Comparison of ENCODE assay signal across 9 mouse cellular contexts in genomic region chr8:13208627-13209355, GRCm38 (mm10). TPM values are rescaled to one million over a fixed set of nuclear protein-coding genes. Genes with fewer than 3 reads are reported as not detected.
A peak's percentile ranks its signal among the peaks of the same experiment; 100 is the strongest.
DNase-seq lines count a peak whose midpoint lies in the region; ATAC-seq and TF ChIP-seq lines count a peak whose summit lies in the region.
"Had no signal": no experiment of that assay in that cellular context is flagged by ENCODE, and none has a peak within 500 bp of the region (broad histone marks: within the 10 kb centered on the region; RNA-seq: fewer than 3 reads in every experiment).

No protein-coding gene starts in this region.

- TF ChIP-seq POLR2A in MEL (IDR thresholded peaks at IDR 0.05; ENCODE audit: control insufficient read depth in 1 of 2, insufficient read depth in 1 of 2, low read depth in 1 of 2, low read length in 2 of 2, poor library complexity in 1 of 2): peak in 1 of 2 experiments; percentile 37; a peak in 1 of 4 replicates

- H3K4me1 ChIP-seq in intestine, postnatal 0 days (replicated peaks; ENCODE audit: control insufficient read depth, insufficient read depth, low read length): peaks cover 4% of the 10 kb centered on the region; the same call in 1 of the 2 replicates
- H3K4me1 ChIP-seq in intestine, embryonic 15.5 days (replicated peaks): peaks cover 11% of the 10 kb centered on the region
- peaks cover 25 to 58% of the 10 kb centered on the region in 2 experiments for H3K4me1 ChIP-seq in MEL (ENCODE audit: control insufficient read depth in 1 of 2, insufficient read depth in 2 of 2, low read length in 2 of 2)
- H3K4me1 ChIP-seq in liver, embryonic 16.5 days (ENCODE audit: control insufficient read depth, low read depth, low read length): peaks cover 68% of the 10 kb centered on the region
- peaks cover 8% of the 10 kb centered on the region for H3K4me1 ChIP-seq in hindbrain, embryonic 13.5 days (replicated peaks)
- H3K4me1 ChIP-seq in midbrain, embryonic 13.5 days (replicated peaks): peaks cover 8% of the 10 kb centered on the region
- H3K4me1 ChIP-seq in limb, embryonic 10.5 days: peaks cover 9% of the 10 kb centered on the region

- H3K27ac ChIP-seq in intestine, postnatal 0 days (ENCODE audit: low read depth, low read length): no peak overlapping the region
- no peak overlapping the region for H3K27ac ChIP-seq in intestine, embryonic 15.5 days
- H3K27ac ChIP-seq in MEL (ENCODE audit: control insufficient read depth, low read depth, low read length): peak overlapping the region; percentile 48; the same call in 1 of the 2 replicates
- peak overlapping the region; percentile 79 for H3K27ac ChIP-seq in liver, embryonic 16.5 days (ENCODE audit: low read length)
- H3K27ac ChIP-seq in hindbrain, embryonic 13.5 days: no peak overlapping the region
- no peak overlapping the region for H3K27ac ChIP-seq in midbrain, embryonic 13.5 days
- no peak overlapping the region for H3K27ac ChIP-seq in limb, embryonic 10.5 days

- no peaks in the 10 kb centered on the region for H3K9me3 ChIP-seq in intestine, postnatal 0 days (ENCODE audit: control insufficient read depth)
- H3K9me3 ChIP-seq in intestine, embryonic 15.5 days: no peaks in the 10 kb centered on the region
- no peaks in the 10 kb centered on the region for H3K9me3 ChIP-seq in MEL (replicated peaks; ENCODE audit: insufficient read depth, low read length)
- H3K9me3 ChIP-seq in liver, embryonic 16.5 days (replicated peaks; ENCODE audit: control insufficient read depth, low read length): no peaks in the 10 kb centered on the region
- H3K9me3 ChIP-seq in hindbrain, embryonic 13.5 days: no peaks in the 10 kb centered on the region
- no peaks in the 10 kb centered on the region for H3K9me3 ChIP-seq in midbrain, embryonic 13.5 days
- no peaks in the 10 kb centered on the region for H3K9me3 ChIP-seq in limb, embryonic 10.5 days (replicated peaks)

- 44% methylated on average over 6 of the region's 6 CpGs for whole genome bisulfite sequencing in intestine, postnatal 0 days
- WGBS in intestine, embryonic 15.5 days: 39% methylated on average over 6 of the region's 6 CpGs
- 32% methylated on average over 6 of the region's 6 CpGs for WGBS in liver, embryonic 16.5 days (ENCODE audit: insufficient replicate concordance)
- 51% methylated on average over 6 of the region's 6 CpGs for WGBS in hindbrain, embryonic 13.5 days
- 59% methylated on average over 6 of the region's 6 CpGs for WGBS in midbrain, embryonic 13.5 days
- 48% methylated on average over 6 of the region's 6 CpGs for WGBS in limb, embryonic 10.5 days

- H3K36me3 ChIP-seq in intestine, postnatal 0 days (ENCODE audit: control insufficient read depth, insufficient read depth): no peaks in the 10 kb centered on the region
- H3K36me3 ChIP-seq in intestine, embryonic 15.5 days: no peaks in the 10 kb centered on the region
- peaks cover 0 to 38% of the 10 kb centered on the region in 2 experiments; a peak in 2 of 4 replicates for H3K36me3 ChIP-seq in MEL (ENCODE audit: control insufficient read depth in 1 of 2, insufficient read depth in 2 of 2, low read length in 2 of 2)
- no peaks in the 10 kb centered on the region for H3K36me3 ChIP-seq in liver, embryonic 16.5 days (ENCODE audit: control insufficient read depth, insufficient read depth)
- no peaks in the 10 kb centered on the region for H3K36me3 ChIP-seq in hindbrain, embryonic 13.5 days
- H3K36me3 ChIP-seq in midbrain, embryonic 13.5 days: no peaks in the 10 kb centered on the region
- H3K36me3 ChIP-seq in limb, embryonic 10.5 days: no peaks in the 10 kb centered on the region

- no peaks in the 10 kb centered on the region for H3K27me3 ChIP-seq in intestine, postnatal 0 days (replicated peaks; ENCODE audit: control insufficient read depth, insufficient read depth, low read length)
- no peaks in the 10 kb centered on the region for H3K27me3 ChIP-seq in intestine, embryonic 15.5 days (replicated peaks)
- no peaks in the 10 kb centered on the region for H3K27me3 ChIP-seq in MEL (ENCODE audit: control insufficient read depth in 1 of 2, insufficient read depth in 2 of 2, low read length in 2 of 2)
- no peaks in the 10 kb centered on the region for H3K27me3 ChIP-seq in liver, embryonic 16.5 days (ENCODE audit: control insufficient read depth, insufficient read depth, low read depth, low read length)
- no peaks in the 10 kb centered on the region; the same call in none of the 2 replicates for H3K27me3 ChIP-seq in hindbrain, embryonic 13.5 days
- H3K27me3 ChIP-seq in midbrain, embryonic 13.5 days: no peaks in the 10 kb centered on the region
- no peaks in the 10 kb centered on the region for H3K27me3 ChIP-seq in limb, embryonic 10.5 days (ENCODE audit: low read depth, poor library complexity, severe bottlenecking)

- ATAC-seq in intestine, postnatal 0 days: no peak
- ATAC-seq in intestine, embryonic 15.5 days: no peak
- ATAC-seq in liver, embryonic 16.5 days (ENCODE audit: low read depth): peak; percentile 66
- ATAC-seq in hindbrain, embryonic 13.5 days (ENCODE audit: low FRiP score): no peak
- ATAC-seq in midbrain, embryonic 13.5 days: no peak
- ATAC-seq: intestine, embryonic 16.5 days had no signal

- TF ChIP-seq EP300 in MEL (IDR thresholded peaks at IDR 0.05; ENCODE audit: low read depth in 1 of 2, low read length in 2 of 2): peak; percentile 36 to 37; a peak in 1 of 4 replicates

- no peaks in the 10 kb centered on the region for H3K79me2 ChIP-seq in MEL (ENCODE audit: control insufficient read depth, insufficient read depth, low read length, poor library complexity)

- no peak overlapping the region for H3K4me2 ChIP-seq in intestine, postnatal 0 days (replicated peaks; ENCODE audit: low read depth)
- no peak overlapping the region for H3K4me2 ChIP-seq in intestine, embryonic 15.5 days (replicated peaks)
- H3K4me2 ChIP-seq in liver, embryonic 16.5 days (ENCODE audit: low read depth, low read length): peak overlapping the region; percentile 21; the same call in 1 of the 2 replicates
- no peak overlapping the region for H3K4me2 ChIP-seq in hindbrain, embryonic 13.5 days
- no peak overlapping the region for H3K4me2 ChIP-seq in midbrain, embryonic 13.5 days (replicated peaks)

- no peak overlapping the region for H3K9ac ChIP-seq in intestine, postnatal 0 days (ENCODE audit: low read depth, low read length)
- no peak overlapping the region for H3K9ac ChIP-seq in intestine, embryonic 15.5 days
- no peak overlapping the region; the same call in 1 of the 2 replicates for H3K9ac ChIP-seq in MEL (ENCODE audit: control insufficient read depth, low read depth, low read length, poor library complexity, severe bottlenecking)
- peak overlapping the region; percentile 32; the same call in 1 of the 2 replicates for H3K9ac ChIP-seq in liver, embryonic 16.5 days (ENCODE audit: low read depth, low read length)
- no peak overlapping the region for H3K9ac ChIP-seq in hindbrain, embryonic 13.5 days
- no peak overlapping the region for H3K9ac ChIP-seq in midbrain, embryonic 13.5 days (replicated peaks)

- TF ChIP-seq RAD21 in MEL (IDR thresholded peaks at IDR 0.05; ENCODE audit: low read depth, low read length): peak; percentile 83

- DNase-seq in MEL (ENCODE audit: low read depth, low spot score): peak; percentile 87
- DNase-seq in gastrocnemius, postnatal 25 days: peak; percentile 82
- DNase-seq in limb, embryonic 10.5 days (ENCODE audit: low spot score): no peak

- peak; percentile 63 for TF ChIP-seq CTCF in intestine, postnatal 0 days (IDR thresholded peaks at IDR 0.05; ENCODE audit: low read depth)
- peak; percentile 54 to 81 (median 68) for TF ChIP-seq CTCF in MEL (IDR thresholded peaks at IDR 0.05 in 2 of 3, conservative IDR thresholded peaks at IDR 0.05 in 1 of 3; ENCODE audit: control insufficient read depth in 1 of 3, insufficient read depth in 1 of 3, low read depth in 2 of 3, low read length in 3 of 3, poor library complexity in 1 of 3, severe bottlenecking in 1 of 3)

- no peak overlapping the region for H3K4me3 ChIP-seq in intestine, postnatal 0 days (ENCODE audit: low read depth, low read length)
- H3K4me3 ChIP-seq in intestine, embryonic 15.5 days (replicated peaks): no peak overlapping the region
- no peak overlapping the region; a peak in 1 of 4 replicates for H3K4me3 ChIP-seq in MEL (ENCODE audit: control insufficient read depth in 1 of 2, insufficient read depth in 1 of 2, low read depth in 2 of 2, low read length in 2 of 2)
- no peak overlapping the region for H3K4me3 ChIP-seq in liver, embryonic 16.5 days (ENCODE audit: low read depth, low read length)
- H3K4me3 ChIP-seq in hindbrain, embryonic 13.5 days: no peak overlapping the region
- H3K4me3 ChIP-seq in midbrain, embryonic 13.5 days (replicated peaks): no peak overlapping the region
- H3K4me3 ChIP-seq in limb, embryonic 10.5 days: no peak overlapping the region

RNA-seq across cellular contexts. Expression of gene Grtp1, which starts 8.4 kb away (rescaled TPM):
- polyA plus RNA-seq in intestine, postnatal 0 days (2015; fragmentation: Nextera tagmentation; extraction: Ambion mirVana): 110 and 113 TPM in 2 replicates
- polyA plus RNA-seq in intestine, embryonic 15.5 days (2015; fragmentation: Nextera tagmentation; extraction: Ambion mirVana): 51.6 and 56.3 TPM in 2 replicates
- 8.2 and 11.9 TPM in 2 replicates for total RNA-seq in MEL (2012; rRNA removed)
- 10 to 100 TPM in 1 of 2 experiments, not detected in 1; 15.1 TPM for polyA plus RNA-seq in MEL (2012; ENCODE audit: insufficient read depth in 1 of 2, insufficient read length in 2 of 2, low read depth in 1 of 2, low replicate concordance in 2 of 2, missing spikeins in 1 of 2)
- 10 to 100 TPM; 16.3 to 17.3 TPM for total RNA-seq in gastrocnemius, postnatal 25 days (2021)
- 6.8 and 8.8 TPM in 2 replicates for polyA plus RNA-seq in liver, embryonic 16.5 days (2015; fragmentation: Nextera tagmentation; extraction: Ambion mirVana)
- 11.4 and 13.3 TPM in 2 replicates for polyA plus RNA-seq in hindbrain, embryonic 13.5 days (2015; fragmentation: Nextera tagmentation; extraction: Ambion mirVana)
- 15.0 and 17.9 TPM in 2 replicates for polyA plus RNA-seq in midbrain, embryonic 13.5 days (2015; fragmentation: Nextera tagmentation; extraction: Ambion mirVana)
- polyA plus RNA-seq in limb, embryonic 10.5 days (2016; fragmentation: Nextera tagmentation; extraction: Ambion mirVana): 16.0 and 18.8 TPM in 2 replicates

RNA-seq across cellular contexts. Expression of gene Adprhl1, which starts 45.2 kb away (rescaled TPM):
- 0.48 TPM in 1 of 2 replicates, not detected in the other for polyA plus RNA-seq in intestine, postnatal 0 days (2015; fragmentation: Nextera tagmentation; extraction: Ambion mirVana)
- 0.24 and 0.43 TPM in 2 replicates for polyA plus RNA-seq in intestine, embryonic 15.5 days (2015; fragmentation: Nextera tagmentation; extraction: Ambion mirVana)
- not detected in 2 replicates for total RNA-seq in MEL (2012; rRNA removed)
- not detected for polyA plus RNA-seq in MEL (2012; ENCODE audit: insufficient read depth in 1 of 2, insufficient read length in 2 of 2, low read depth in 1 of 2, low replicate concordance in 2 of 2, missing spikeins in 1 of 2)
- 10 to 100 TPM; 42.3 to 61.6 TPM for total RNA-seq in gastrocnemius, postnatal 25 days (2021)
- polyA plus RNA-seq in liver, embryonic 16.5 days (2015; fragmentation: Nextera tagmentation; extraction: Ambion mirVana): 0.34 and 0.77 TPM in 2 replicates
- polyA plus RNA-seq in hindbrain, embryonic 13.5 days (2015; fragmentation: Nextera tagmentation; extraction: Ambion mirVana): 0.81 and 1.3 TPM in 2 replicates
- polyA plus RNA-seq in midbrain, embryonic 13.5 days (2015; fragmentation: Nextera tagmentation; extraction: Ambion mirVana): 0.23 TPM in 1 of 2 replicates, not detected in the other
- polyA plus RNA-seq in limb, embryonic 10.5 days (2016; fragmentation: Nextera tagmentation; extraction: Ambion mirVana): 0.14 TPM in 1 of 2 replicates, not detected in the other

RNA-seq across cellular contexts. Expression of gene Lamp1, which starts 49.8 kb away (rescaled TPM):
- 847 and 854 TPM in 2 replicates for polyA plus RNA-seq in intestine, postnatal 0 days (2015; fragmentation: Nextera tagmentation; extraction: Ambion mirVana)
- 404 and 407 TPM in 2 replicates for polyA plus RNA-seq in intestine, embryonic 15.5 days (2015; fragmentation: Nextera tagmentation; extraction: Ambion mirVana)
- total RNA-seq in MEL (2012; rRNA removed): 191 and 205 TPM in 2 replicates
- 100 to 1,000 TPM; 109 to 233 TPM for polyA plus RNA-seq in MEL (2012; ENCODE audit: insufficient read depth in 1 of 2, insufficient read length in 2 of 2, low read depth in 1 of 2, low replicate concordance in 2 of 2, missing spikeins in 1 of 2)
- 100 to 1,000 TPM; 294 to 322 TPM for total RNA-seq in gastrocnemius, postnatal 25 days (2021)
- 181 and 197 TPM in 2 replicates for polyA plus RNA-seq in liver, embryonic 16.5 days (2015; fragmentation: Nextera tagmentation; extraction: Ambion mirVana)
- 272 and 273 TPM in 2 replicates for polyA plus RNA-seq in hindbrain, embryonic 13.5 days (2015; fragmentation: Nextera tagmentation; extraction: Ambion mirVana)
- polyA plus RNA-seq in midbrain, embryonic 13.5 days (2015; fragmentation: Nextera tagmentation; extraction: Ambion mirVana): 223 and 242 TPM in 2 replicates
- polyA plus RNA-seq in limb, embryonic 10.5 days (2016; fragmentation: Nextera tagmentation; extraction: Ambion mirVana): 186 and 196 TPM in 2 replicates

Comparison
In these comparisons a context has a peak if more than half of its experiments do, and no peak if none do; other contexts are left out.
1. H3K27ac ChIP-seq: peak in MEL (single experiment) and liver, embryonic 16.5 days (single experiment); none in intestine, postnatal 0 days (single experiment), intestine, embryonic 15.5 days (single experiment), hindbrain, embryonic 13.5 days (single experiment), midbrain, embryonic 13.5 days (single experiment) and limb, embryonic 10.5 days (single experiment).